Mouse (Mus musculus) lung, postnatal 25 days (tissue): ENCODE data around the gene Kcnj8.

Experiments
- DNase-seq: peaks from one replicate; pipeline ENCODE4 v3.0.0; 2022; ENCODE audit warnings: low spot score

The Kcnj8 gene

DNA sequence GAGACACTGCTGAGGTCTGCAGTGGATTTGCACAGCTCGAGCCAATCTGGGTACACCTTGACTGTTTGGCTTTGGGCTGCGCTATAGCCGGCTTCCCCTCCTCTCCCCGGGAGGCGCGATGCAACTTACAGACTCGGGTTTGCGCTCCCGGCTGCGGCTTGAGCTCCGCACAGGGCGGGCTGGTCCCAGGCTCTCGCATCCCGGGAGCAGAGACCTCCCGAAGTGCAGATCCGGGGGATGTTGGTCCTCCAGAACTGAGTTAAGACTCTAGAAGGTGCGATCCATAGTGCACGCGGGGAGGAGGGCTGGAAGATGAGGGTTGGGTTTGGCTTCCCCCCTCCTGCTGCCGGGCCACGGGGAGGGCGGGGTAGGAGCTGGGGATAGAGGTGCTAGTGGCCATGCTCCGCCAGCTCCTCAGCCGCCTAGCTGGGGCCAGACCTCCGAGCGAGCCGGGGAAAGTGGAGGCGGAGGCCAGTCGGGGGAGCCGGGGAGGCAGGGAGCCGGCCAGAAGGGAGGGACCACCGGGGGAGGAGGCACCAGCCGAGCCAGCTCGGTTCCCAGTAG lies at the start of gene Kcnj8:
TSS of gene Kcnj8 (minus strand) at position 560 of the 564 bp plus-strand sequence.
- DNase-seq = peak; percentile 57

DNA sequence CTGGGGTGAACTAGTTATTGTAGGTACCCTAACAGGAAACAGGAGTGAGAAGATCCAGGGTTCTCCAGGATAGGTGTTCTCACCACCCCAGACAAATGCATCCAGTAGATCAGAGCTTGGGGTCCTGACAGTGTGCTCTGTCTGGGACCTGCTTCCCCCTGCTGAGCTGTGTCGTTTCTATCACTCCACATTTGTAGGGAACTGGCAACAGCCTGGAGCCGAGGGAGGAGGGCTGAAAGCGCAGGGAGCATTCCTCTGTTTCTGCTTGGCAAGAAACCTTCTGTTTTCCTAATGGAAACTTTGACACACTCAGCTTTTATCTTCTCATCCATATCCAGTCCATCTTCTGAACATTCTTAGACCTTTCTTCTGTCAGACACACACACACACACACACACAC lies 45.2 kb upstream of the Kcnj8 start:
- DNase-seq = peak; percentile 39

DNA sequence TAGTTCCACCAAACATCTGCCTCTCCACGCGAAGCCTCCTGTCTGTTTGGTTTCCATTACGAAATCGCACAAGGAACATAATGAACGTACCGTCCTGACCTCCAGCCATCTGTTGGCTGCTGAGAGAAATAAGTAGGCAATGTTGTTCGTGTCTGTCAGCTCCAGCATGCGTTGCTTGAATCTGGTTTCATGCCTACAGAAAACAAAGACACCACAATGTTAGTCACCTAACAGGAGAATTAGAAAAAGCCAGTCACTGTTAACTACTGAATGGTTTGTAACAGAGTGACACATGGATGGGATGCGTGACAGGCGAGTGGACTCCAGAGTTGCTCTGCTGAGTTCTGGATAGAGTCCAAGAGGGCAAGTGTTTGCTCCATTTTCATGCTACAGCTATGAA lies 42.9 kb upstream of the Kcnj8 start:
- DNase-seq = peak; percentile 59

DNA sequence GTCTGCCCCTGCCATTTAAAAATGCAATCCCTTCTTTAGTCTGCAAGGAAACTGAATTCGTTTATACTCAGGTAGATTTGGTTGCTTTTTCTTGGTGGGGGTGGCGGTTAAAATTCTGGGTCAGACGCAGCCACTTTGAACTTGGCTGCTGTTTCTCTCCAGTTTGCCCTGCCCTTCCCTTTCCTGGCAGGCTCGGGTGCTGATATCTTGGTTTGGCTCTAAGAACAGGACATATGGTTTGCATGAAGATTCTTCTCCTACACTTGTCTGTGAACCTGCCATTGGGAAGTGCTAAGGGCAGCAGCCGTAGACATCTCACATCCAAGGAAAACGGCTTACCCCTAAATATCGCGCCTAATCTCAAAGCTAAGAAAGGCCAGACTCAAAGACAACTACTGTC lies 41.0 kb upstream of the Kcnj8 start:
- no peak for DNase-seq

DNA sequence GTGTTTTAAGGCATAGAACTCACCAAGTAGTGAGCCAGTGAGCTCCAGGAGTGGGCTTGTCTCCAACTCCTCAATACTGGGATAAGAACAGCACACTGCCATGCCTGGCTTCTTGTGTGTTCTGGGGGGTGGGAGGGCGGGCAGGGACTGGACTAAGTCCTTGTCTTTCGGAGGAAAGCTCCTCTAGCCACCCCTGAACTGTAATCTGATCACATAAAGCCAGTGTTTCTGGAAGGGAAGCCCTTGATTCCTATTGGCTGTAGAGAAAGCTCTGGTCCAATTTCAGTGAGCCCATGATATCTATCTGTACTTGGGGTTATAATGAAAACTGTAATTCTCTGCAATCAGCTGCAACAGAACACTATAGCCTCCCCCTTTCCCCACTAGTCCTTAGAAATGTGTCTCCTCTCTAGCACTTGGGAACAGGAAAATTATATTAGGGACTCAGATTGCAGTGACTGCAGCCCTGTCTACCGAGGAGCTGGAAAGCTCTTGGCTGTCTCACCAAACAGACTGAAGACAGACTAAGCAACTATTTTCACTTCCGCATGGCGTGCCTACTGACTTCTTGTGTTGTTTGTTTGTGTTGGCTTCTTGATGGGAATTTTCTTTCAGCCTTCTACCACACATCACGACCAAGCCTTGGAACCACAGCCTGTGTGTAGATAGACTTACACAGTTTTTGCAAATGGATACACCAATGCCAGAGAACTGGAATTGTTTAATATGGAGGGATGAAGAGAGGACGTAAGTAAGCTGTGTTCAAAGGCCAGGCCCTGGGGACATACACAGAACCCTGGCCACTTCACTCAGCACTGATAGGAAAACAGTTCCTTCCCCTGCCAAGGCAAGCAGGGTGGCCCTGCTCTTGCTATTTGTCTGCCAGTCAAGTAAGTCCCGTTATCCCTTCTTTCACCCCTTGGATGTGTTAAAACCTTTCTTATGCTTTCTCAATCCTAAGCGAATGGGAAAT lies 38.3 kb upstream of the Kcnj8 start:
- DNase-seq = no peak

DNA sequence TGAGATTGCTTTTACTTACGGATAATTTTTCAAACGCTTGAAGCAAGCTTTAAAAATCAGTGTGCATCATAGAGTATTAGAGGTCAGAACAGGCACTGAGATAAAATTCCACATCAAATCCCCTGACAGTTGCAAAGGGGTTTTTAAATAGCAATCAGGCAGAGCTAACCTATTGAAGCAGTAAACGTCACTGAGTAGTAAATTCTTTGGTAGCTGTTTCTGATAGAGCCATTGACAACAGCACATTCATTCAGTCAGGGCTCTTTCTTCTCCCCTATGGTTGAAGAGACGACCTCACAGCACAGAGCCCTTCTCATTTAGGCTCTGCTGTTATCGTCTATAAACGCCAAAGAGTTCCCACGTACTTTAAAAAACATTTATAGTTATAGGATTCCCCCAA lies 35.7 kb upstream of the Kcnj8 start:
- no peak for DNase-seq

DNA sequence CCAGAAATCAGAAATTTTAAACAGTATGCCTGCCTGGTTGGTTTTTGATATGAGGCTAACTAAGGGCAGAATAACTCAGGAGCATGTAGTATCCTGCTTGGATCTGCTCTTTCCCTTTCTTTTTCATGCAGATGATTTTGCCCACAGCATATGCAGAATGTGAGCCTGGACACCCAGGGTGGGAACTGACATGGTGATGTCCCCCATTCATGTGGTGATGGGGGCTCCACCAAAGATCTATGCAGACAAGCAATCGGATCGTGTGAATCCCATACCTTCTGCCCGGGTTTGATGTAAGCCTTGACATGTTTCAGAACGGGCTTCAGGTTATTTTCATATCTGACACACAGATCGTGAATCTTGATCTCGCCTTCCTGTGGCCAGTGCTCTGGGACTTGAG lies 31.4 kb upstream of the Kcnj8 start:
- DNase-seq = no peak

DNA sequence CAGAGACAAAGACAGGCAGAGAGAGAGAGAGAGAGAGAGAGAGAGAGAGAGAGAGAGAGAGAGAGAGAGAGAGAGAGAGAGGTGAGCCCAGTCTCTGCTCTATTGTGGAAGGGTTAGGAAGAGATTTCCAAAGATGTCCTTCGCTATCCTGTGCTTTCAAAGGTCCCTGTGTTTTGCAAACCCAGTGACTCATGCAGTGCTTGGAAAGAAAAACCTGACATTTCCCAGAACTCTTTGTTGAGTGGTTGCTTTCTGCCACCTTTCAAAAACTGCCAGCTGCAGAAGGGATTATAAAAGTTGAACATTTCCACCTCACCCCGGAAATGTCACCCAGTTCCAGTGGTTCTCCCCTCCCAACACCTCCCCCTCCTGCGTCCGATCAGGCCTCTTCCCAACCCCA lies 7.4 kb upstream of the Kcnj8 start:
- no peak for DNase-seq

DNA sequence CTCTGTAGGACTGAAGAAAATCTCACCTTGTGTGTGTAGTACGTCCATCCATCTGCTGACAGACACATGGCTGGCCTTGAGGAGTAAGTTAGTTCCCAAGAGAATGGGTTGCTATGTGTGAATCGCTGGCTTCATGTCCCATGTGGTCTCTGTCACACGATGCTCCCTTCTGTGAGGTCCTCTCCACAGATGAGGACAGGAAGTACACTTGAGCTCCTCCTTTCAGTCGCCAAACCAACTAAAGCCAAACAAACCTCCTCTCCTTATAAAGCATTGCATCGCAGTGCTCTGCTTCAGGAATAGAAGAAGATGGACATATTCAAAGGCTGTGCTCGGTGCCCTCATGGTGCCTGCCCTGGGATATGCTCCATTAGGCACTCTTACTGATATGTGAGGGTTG lies 6.4 kb upstream of the Kcnj8 start:
- no peak for DNase-seq

DNA sequence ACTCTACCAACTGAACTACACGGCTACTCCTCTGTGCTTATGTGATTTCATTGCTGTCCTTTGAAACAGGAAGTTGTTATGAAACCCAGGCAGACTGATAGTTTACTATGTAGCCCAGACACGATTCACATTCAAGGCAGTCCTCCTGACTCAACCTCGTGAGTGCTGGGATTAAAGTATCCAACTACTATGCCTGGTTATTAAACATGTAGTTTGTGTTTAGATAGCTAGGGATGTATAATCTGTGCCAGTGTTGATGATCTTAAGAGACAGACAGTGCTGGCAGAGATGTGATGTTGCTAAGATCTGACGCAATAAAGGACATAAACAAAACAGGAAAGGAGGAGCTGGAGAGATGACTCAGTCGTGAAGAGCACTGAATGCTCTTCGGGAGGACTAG lies 1.5 kb upstream of the Kcnj8 start:
- DNase-seq = no peak

DNA sequence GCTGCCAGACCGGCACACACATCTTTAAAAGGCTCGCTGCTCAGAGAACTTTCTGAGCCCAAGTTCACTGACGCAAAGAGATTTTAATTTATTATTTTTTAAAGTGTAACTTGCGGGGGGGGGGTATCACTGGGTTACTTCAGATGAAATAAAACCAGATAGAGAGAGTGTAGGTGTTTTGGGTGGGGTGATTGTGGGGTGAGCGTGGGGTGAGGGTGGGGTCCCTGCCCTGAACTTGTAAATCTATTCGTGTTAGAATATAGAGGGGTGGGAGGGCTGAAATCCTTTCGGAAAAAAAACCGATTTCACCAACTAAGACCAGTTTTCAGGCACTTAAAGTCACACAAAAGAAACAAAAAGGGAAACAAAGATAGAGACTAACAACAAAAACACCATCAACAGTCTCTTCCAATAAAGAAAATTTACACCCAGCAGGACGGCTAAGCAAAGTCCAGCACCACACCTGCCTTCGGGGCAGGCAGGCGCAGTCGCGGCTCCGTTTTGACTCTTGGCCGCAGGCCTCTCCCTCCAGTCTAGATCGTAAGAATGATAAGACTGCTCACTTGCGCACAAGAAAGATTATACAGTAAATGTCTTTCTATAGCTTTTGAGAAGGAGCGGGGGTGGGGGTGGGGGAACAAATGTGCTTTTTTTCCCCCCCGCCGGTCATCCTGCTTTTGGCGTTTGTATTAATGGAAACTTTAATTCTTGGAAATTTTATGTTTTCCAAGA lies 381 bp upstream of the Kcnj8 start:
- DNase-seq = no peak

DNA sequence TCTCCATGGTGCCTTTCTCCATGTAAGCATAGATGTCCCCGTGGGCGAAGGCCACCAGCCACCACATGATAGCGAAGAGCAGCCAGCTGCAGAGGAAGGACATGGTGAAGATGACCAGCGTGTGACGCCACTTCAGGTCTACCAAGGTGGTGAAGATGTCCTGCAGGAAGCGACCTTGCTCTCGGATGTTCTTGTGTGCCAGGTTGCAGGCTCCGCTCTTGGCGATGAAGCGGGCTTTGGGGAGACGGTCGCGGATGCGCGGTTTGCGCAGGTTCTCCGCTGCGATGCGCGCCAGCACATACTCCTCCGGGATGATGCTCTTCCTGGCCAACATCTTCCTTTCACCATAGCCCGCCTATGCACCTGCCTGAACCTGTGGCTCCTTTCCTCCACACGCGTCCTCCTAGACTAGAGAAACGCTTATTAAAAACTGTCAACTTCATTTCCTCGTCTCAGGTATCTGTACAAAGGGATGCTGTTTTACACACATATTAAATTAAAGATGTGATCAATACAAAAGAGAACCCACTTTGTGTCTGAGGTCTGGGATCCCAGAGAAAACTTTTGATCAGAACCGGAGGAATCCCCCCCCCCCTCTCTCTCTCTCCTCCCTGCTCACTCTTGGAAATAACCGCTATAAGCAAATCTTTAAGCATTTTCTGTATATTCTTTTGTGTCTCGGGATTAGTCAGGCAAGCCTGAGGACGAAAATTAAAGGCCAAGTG lies 1.2 kb downstream of the Kcnj8 start:
- no peak for DNase-seq

DNA sequence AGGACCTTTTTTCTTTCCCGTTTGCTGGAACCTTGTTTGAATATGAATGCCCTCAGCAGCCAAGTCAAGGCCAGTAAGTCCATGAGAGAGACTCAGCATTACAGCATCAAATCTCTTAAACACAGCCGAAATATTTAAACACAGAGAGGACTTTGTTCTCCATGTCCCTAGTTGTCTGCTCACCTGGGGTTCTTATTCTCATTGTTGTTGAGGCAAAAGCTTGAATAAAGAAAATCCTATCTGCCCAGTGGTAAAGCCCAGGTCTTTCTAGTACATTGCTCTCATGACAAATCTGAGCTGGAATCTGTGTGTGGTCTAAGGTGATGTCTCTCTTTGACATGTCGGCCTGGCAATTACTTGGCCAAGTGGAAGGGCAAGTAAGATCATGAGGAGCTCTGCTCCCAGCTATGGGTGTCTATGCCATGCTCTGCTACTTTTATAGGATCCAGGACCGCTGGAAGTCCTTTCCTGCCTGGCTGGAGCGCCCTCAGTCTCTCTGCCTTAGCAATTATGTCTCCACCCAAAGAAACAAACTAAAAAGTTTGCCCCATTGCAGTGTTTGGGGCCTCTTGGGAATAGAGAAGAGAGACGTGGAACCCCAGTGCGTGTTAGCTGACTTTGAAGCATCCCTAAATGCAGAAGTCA lies 2.6 kb downstream of the Kcnj8 start:
- no peak for DNase-seq

DNA sequence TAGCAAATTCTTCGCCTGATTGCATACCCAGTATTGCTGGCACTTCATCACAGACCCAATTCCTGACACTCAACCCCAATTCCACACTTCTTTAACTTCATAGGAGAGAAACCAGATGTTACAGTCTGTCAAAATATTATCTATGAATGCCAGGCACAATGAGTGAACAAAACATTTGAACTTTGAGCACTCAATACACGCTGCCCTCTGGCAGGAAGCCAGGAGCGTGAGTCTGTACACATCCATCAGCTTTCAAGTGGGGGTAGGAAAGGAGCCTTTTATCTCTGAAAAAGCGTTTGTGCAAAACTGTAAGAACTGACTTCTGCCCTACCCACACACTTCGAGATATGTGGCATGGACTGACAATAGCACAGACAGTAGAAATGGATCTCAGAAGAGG lies 4.0 kb downstream of the Kcnj8 start:
- DNase-seq = peak; percentile 36

DNA sequence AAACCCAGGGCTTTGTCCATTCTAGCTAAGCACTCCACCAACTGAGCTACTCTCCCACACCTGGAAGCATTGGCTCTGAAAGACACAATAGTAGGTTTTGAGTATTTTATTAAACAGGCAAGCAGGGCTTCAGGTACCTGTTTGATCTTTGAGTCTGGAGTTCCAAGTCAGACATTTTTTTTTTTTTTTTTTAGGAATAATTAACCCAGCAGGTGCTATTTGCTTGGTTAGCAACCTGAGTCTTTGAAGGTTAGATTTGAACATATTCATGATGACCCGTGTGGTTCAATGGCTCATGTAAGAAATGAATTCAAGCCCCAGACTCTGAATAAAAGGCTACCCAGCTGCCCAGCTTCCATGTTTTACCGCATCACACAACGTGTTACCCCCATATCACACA lies 6.7 kb downstream of the Kcnj8 start:
- DNase-seq = no peak

DNA sequence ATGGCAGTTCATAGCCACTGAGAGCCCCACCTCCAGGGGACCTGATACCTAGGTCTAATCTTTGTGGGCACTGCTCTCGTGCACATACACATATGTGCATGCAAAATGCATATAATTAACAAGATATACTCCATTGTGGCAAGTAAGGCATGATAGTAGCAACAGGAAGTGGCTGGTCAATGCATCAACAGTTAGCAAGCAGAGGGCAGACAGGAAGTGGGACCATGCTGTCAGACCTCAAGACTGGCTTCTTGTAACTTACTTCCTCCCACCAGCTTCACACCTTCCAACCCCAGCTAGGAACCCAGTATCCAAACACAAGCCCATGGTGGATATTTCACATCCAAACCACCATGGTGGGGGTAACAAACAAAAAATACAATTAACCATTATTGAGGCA lies 10.3 kb downstream of the Kcnj8 start:
- no peak for DNase-seq

DNA sequence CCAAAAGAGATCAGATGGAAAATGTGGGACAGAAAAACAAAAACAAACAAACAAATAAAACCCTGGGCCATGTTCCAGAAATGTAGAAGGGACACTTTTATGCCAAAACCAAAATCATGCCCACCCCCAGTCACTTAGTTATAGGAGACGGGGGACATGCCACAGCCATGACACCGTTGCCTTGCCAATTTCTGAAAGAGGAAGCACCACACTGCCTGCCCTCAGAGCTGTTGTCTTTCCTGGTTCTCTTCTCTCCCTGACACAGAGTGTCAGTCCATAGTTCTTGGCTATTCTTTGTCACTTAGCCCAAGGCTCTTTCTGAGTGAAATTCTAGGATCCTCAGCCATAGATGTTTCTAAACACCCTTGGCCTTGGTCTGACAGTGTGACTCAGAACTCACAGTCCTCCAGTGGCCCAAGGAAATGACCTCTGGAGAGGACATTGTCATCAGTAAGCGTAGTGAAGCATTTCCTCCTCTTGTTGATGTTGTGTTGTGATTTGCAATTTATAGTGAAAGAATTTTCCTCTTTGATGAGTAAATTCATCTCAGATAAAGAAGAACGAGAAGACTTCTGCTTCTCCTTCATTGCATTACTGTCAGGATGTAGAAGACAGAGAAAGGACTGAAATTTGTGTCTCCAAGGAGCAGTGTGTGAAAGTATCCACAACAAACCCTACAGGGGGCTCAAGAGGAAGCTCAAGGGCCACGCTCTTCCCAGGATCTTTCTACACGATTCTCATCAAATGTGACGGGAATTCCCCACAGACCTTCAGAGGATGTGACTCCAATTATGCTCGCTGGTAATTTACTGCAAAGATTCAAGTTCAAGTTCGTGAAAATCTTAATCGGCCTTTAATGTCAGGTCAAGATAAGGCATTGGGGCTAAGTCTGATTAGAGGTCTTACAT lies 12.4 kb downstream of the Kcnj8 start:
- no peak for DNase-seq

DNA sequence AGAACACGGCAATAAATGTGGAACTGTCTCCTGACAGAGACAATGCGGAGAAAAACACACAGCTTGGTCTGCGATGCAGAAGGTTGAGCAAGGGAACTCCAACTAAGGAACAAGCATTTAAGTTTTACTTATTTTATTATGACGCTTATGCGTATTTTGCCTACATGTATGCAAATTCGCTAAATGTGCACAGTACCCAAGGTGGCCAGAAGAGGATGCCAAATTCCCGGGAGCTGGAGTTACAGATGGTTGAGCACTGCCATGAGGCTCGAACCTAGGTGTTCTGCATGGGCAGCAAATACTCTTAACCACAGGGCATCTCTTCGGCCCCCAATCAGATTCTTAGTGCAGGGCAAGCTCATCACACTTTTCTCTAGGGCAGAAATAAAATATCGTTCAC lies 13.3 kb downstream of the Kcnj8 start:
- DNase-seq = no peak

DNA sequence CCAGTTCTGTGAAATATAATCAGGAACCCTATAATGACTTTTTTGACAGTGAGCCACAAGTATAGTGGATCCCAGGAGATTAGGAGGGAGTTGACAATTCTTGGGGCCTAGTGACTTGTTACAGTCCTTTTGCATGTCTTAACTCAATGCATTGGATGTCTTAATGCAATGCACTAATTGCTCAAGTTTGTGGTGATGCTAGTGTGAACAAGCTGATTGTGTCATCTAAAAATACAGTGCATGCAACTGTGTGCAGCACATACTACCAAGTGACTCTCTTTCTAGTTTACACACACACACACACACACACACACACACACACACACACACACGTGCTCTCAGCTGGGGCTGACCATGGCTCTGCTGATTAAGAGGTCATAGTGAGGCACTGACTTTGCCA lies 15.4 kb downstream of the Kcnj8 start:
- DNase-seq = no peak

DNA sequence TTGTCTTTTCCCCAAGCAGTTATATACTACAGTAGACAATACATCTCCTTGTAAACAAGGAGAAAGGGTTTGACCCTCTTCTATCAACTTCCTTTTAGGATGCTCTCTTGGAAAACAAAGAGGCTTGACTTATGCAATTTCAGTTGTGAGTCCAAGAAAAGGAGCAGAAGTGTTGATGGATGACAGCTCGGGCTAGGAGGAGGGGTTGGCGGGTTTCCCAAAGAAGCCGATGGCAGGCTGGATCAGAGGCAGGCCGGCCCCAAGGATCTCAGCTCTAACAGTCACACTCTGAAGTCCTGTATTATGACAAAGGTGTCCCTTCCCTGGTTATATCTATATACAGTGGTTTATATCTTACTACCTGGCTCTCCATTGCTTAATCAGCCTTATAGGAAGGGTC lies 19.9 kb downstream of the Kcnj8 start:
- peak; percentile 45 for DNase-seq

DNA sequence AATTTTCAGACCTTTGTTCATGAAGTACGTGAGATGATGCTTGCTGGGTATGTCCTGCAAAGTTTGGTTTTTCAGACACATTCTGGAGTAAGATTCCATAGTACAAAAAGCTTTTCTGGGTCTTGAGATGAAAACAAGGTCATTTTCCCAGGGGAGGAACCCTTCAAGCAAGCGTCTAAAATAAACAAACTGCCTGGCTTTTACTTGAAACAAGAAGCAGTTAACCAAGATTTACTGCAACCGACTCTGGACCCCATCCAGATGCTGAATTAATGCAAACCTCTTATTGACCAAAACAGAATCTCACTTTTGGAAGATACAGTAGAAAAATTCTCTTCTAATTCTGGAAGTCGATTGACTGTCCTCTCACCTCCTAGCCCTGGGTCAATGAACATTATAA lies 20.5 kb downstream of the Kcnj8 start:
- DNase-seq = no peak
